ENCODE assay signal across 15 mouse cellular contexts in genomic region chr7:73402671-73403070, GRCm38 (mm10). TPM values are rescaled to one million over a fixed set of nuclear protein-coding genes. Genes with fewer than 3 reads are reported as not detected.
DNase-seq lines count a peak whose midpoint lies in the region; ATAC-seq and TF ChIP-seq lines count a peak whose summit lies in the region.
"Had no signal": no experiment of that assay in that cellular context is flagged by ENCODE, and none has a peak within 500 bp of the region (broad histone marks: within the 10 kb centered on the region; RNA-seq: fewer than 3 reads in every experiment).

No protein-coding gene starts in this region.

- no peak overlapping the region for H3K4me2 ChIP-seq in midbrain, embryonic 12.5 days (replicated peaks)
- no peak overlapping the region for H3K4me2 ChIP-seq in midbrain, postnatal 0 days (ENCODE audit: low read depth, low read length, poor library complexity, severe bottlenecking)
- no peak overlapping the region for H3K4me2 ChIP-seq in midbrain, embryonic 13.5 days (replicated peaks)
- H3K4me2 ChIP-seq: embryonic facial prominence, embryonic 13.5 days; liver, embryonic 13.5 days had no signal

- peaks cover 44% of the 10 kb centered on the region for H3K36me3 ChIP-seq in midbrain, embryonic 12.5 days
- H3K36me3 ChIP-seq in midbrain, postnatal 0 days (ENCODE audit: insufficient read depth, low read length): peaks cover 6% of the 10 kb centered on the region; the same call in 1 of the 2 replicates
- peaks cover 37% of the 10 kb centered on the region for H3K36me3 ChIP-seq in midbrain, embryonic 13.5 days
- H3K36me3 ChIP-seq: liver, embryonic 13.5 days had no signal

- WGBS in midbrain, embryonic 12.5 days: 59% methylated on average over 1 of the region's 1 CpGs
- 78% methylated on average over 1 of the region's 1 CpGs for WGBS in midbrain, postnatal 0 days
- 95% methylated on average over 1 of the region's 1 CpGs for WGBS in midbrain, embryonic 13.5 days

- H3K4me3 ChIP-seq in midbrain, embryonic 12.5 days: no peak overlapping the region
- H3K4me3 ChIP-seq in midbrain, postnatal 0 days (ENCODE audit: low read depth, low read length): no peak overlapping the region
- no peak overlapping the region for H3K4me3 ChIP-seq in midbrain, embryonic 13.5 days (replicated peaks)
- H3K4me3 ChIP-seq: embryonic facial prominence, embryonic 13.5 days; heart, embryonic 10.5 days; liver, embryonic 13.5 days; megakaryocyte, embryonic 14.5 days had no signal

- DNase-seq in gastrocnemius, adult 8-10 months (ENCODE audit: low spot score in 2 of 2): peak; percentile 50 to 68
- no peak for DNase-seq in gastrocnemius, postnatal 10 days
- DNase-seq in midbrain, postnatal 0 days (ENCODE audit: low spot score): no peak
- DNase-seq in frontal cortex, postnatal 25 days (ENCODE audit: low spot score in 2 of 2): no peak
- DNase-seq in spleen, postnatal 4 days (ENCODE audit: low spot score in 2 of 2): no peak
- DNase-seq: heart, postnatal 36 days; kidney, adult 18-20 months; layer of hippocampus, adult 9-11 months; liver, embryonic 13.5 days had no signal

- no peaks in the 10 kb centered on the region for H3K27me3 ChIP-seq in midbrain, embryonic 12.5 days
- no peaks in the 10 kb centered on the region for H3K27me3 ChIP-seq in midbrain, postnatal 0 days (ENCODE audit: insufficient read depth, low read length)
- no peaks in the 10 kb centered on the region for H3K27me3 ChIP-seq in midbrain, embryonic 13.5 days

- no peaks in the 10 kb centered on the region for H3K9me3 ChIP-seq in midbrain, embryonic 12.5 days
- no peaks in the 10 kb centered on the region for H3K9me3 ChIP-seq in midbrain, postnatal 0 days (ENCODE audit: low read length)
- no peaks in the 10 kb centered on the region for H3K9me3 ChIP-seq in midbrain, embryonic 13.5 days
- H3K9me3 ChIP-seq: heart, embryonic 10.5 days; liver, embryonic 13.5 days had no signal

- H3K27ac ChIP-seq in midbrain, embryonic 12.5 days (replicated peaks): peak overlapping the region; percentile 66
- H3K27ac ChIP-seq in midbrain, postnatal 0 days (ENCODE audit: low read depth, low read length): no peak overlapping the region
- peak overlapping the region; percentile 31; the same call in 1 of the 2 replicates for H3K27ac ChIP-seq in midbrain, embryonic 13.5 days
- H3K27ac ChIP-seq: embryonic facial prominence, embryonic 13.5 days; heart, embryonic 10.5 days; liver, embryonic 13.5 days had no signal

- no peak for TF ChIP-seq CTCF in midbrain, postnatal 0 days (IDR thresholded peaks at IDR 0.05)

- peaks cover 56% of the 10 kb centered on the region for H3K4me1 ChIP-seq in midbrain, embryonic 12.5 days
- H3K4me1 ChIP-seq in midbrain, postnatal 0 days (ENCODE audit: insufficient read depth, low read length): peaks cover 19% of the 10 kb centered on the region
- H3K4me1 ChIP-seq in midbrain, embryonic 13.5 days (replicated peaks): peaks cover 59% of the 10 kb centered on the region

- H3K9ac ChIP-seq in midbrain, embryonic 12.5 days (replicated peaks): no peak overlapping the region
- no peak overlapping the region for H3K9ac ChIP-seq in midbrain, postnatal 0 days (replicated peaks; ENCODE audit: low read length, poor library complexity, severe bottlenecking)
- peak overlapping the region; percentile 36; the same call in 1 of the 2 replicates for H3K9ac ChIP-seq in midbrain, embryonic 13.5 days (replicated peaks)
- H3K9ac ChIP-seq: embryonic facial prominence, embryonic 13.5 days; liver, embryonic 13.5 days had no signal

- no peak for ATAC-seq in midbrain, embryonic 12.5 days (ENCODE audit: low FRiP score, low read depth)
- ATAC-seq in midbrain, postnatal 0 days (ENCODE audit: low FRiP score): no peak
- no peak for ATAC-seq in midbrain, embryonic 13.5 days
- ATAC-seq: lung, postnatal 0 days had no signal

RNA-seq across cellular contexts. Expression of gene Rgma, which starts 27.4 kb away (rescaled TPM):
- 10 to 100 TPM; 42.9 to 60.8 (median 51.4) TPM for total RNA-seq in gastrocnemius, adult 8-10 months (2022)
- total RNA-seq in gastrocnemius, postnatal 10 days (2021): 10 to 100 TPM; 93.3 to 94.9 TPM
- 55.7 and 62.9 TPM in 2 replicates for polyA plus RNA-seq in midbrain, embryonic 12.5 days (2016; fragmentation: Nextera tagmentation; extraction: Ambion mirVana)
- 129 and 160 TPM in 2 replicates for total RNA-seq in midbrain, postnatal 0 days (2014; rRNA removed)
- polyA plus RNA-seq in midbrain, postnatal 0 days (2015; fragmentation: Nextera tagmentation; extraction: Ambion mirVana): 42.7 and 42.9 TPM in 2 replicates
- polyA plus RNA-seq in midbrain, embryonic 13.5 days (2015; fragmentation: Nextera tagmentation; extraction: Ambion mirVana): 40.7 and 50.3 TPM in 2 replicates

Comparison
In these comparisons a context has a peak if more than half of its experiments do, and no peak if none do; other contexts are left out.
1. DNase-seq: peak in gastrocnemius, adult 8-10 months (2 of 2); none in gastrocnemius, postnatal 10 days (single experiment), midbrain, postnatal 0 days (single experiment), frontal cortex, postnatal 25 days (0 of 2) and spleen, postnatal 4 days (0 of 2).